Mouse (Mus musculus): Measurements from ENCODE around the gene Clec14a.

The Clec14a gene

DNA sequence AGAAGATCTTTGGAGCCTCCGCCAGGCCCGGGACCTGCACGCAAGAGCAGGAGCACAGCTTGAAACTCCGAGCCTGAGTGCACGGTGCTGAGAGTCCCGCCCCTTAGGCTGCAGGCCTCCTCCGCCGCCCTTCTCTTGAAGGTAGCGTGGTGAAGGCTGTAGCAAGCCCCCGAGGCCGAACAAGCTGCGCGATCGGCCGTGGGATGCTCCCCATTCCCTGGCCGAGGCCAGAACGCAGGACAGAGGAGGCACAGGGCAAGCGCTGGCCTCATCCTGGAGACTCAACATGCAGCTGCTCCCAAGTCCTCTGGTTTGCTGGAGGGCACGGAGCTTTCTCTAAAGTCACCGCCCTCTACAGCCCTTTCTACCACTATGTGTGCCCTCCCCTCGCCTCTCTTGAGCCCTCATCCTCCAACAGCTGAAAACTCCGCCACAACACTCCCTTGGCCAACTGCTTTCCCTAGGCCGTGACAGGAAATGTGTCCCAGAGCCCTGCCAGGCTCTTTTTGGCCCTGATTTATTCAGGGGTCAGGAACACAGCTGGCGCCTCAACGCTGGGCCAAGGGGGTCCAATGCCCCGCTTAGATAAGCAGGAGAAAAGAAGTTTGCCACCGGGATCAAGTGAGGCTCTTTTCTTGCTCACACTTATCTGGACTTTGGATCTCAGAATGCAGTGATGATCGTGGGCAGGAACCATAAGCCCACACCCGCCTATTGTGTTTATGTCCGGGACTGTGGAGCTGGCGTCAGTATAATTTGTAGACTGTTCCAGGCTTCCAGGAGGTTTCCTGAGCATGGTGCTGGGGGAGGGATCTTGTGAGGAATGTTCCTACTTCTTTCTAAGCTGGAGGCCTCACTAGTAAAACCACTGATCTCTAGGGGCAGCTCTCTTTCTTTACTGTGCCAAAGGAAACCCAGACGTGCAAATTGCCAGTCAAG lies at the start of gene Clec14a:
Gene Clec14a (minus strand): TSS at position 728 of the 939 bp plus-strand sequence.
- DNase-seq (ENCODE audit: inconsistent age in 2 of 2, low spot score in 1 of 2): peak; percentile 51 to 73

DNA sequence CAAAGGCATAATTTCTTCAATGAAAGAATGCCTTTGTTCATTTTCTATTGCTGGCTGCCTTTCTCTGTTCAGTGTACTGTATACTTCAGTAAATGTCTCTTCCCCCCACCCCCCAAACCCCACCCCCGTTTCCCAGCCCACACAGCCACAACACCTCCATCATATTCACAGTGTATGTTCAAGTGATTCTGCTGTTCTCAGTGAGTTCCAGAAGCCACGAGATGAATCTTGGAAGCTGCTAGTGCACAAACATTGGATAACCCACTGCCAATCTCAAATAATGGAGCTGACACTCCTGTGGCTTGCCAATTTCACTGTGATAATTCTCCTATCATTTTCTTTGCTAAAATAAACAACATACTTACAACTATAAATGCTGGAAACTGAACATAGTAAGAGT lies 38.7 kb upstream of the Clec14a start:
- DNase-seq (ENCODE audit: inconsistent age in 2 of 2, low spot score in 1 of 2): no peak

GRCm38 (mm10) chr12:58306402-58306801 lies 37.3 kb upstream of the Clec14a start:
- DNase-seq (ENCODE audit: inconsistent age in 2 of 2, low spot score in 1 of 2): peak; percentile 26 to 43

DNA sequence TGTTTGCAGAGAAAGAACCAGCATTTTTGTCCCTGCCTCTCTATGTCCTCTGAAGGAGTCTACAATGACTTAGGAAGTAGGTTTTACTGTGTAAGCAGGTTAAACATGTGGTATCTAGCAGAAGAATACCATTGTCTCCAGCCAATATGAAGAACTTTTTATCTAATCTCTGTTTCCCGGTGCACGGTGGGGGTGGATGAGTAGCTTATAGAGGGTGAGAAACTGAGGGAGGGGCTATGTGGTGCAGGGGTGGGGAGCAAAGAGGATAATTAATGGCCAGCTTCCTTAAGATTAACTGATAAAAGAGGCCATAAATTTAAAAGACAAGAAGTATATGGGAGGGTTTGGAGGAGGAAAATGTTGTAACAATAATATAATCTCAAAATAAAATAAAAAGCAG lies 36.5 kb upstream of the Clec14a start:
- no peak for DNase-seq (ENCODE audit: inconsistent age in 2 of 2, low spot score in 1 of 2)

DNA sequence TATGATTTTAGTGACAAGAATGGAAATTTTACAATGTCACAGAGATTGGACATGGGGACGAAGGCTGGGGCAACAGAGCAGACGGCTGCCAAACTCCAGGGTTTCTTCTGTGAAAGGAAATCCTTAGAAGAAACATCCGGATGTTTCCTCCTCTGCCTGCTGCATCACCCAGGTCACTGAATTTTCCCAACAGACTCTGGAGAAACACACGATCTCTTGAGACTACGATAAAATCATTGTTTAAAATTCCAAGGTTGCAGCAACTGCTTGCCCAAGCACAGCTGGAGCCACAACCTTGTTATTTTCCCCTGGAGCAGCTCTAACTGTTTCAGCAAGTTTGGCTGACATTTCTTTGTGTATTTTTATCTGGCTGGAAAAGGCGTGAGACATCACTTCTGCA lies 27.9 kb upstream of the Clec14a start:
- no peak for DNase-seq (ENCODE audit: inconsistent age in 2 of 2, low spot score in 1 of 2)

DNA sequence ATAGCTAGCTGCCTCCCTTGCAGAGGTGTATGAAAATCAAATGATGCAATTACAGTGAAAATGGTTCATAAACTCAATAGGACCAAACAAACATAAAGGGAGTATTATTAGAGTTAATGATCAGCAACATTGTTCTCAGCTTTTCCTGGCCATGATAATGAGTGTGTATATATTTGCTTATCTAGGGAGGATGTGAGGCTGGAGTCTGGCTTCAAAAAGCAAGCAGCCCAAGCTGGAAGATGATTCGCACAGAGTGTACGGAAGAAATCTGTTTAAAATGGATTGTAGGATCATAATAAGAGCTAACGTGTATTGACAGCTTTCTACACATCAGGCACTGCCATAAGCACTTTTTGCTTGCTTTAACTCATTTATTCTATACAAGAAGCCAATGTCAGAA lies 16.8 kb upstream of the Clec14a start:
- DNase-seq (ENCODE audit: inconsistent age in 2 of 2, low spot score in 1 of 2): no peak

DNA sequence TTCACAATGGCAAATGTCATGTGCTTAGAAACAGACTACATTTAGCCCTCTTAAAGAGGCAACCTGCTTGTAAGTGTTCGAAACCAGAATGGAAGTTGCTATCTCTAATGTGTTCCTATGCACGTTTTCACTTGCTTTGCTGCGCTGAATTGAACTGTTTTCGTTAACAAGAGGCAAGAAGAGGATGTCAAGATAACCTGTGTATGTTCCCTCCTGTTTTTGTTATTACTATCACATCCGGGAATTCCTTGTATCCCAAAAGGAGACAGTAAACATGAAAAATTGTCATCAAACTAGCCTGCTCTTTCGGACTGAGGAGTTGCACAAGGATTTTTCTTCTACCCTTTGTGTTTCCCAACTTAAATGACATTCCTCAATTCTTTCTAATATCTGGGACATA lies 1.4 kb upstream of the Clec14a start:
- DNase-seq (ENCODE audit: inconsistent age in 2 of 2, low spot score in 1 of 2): no peak

DNA sequence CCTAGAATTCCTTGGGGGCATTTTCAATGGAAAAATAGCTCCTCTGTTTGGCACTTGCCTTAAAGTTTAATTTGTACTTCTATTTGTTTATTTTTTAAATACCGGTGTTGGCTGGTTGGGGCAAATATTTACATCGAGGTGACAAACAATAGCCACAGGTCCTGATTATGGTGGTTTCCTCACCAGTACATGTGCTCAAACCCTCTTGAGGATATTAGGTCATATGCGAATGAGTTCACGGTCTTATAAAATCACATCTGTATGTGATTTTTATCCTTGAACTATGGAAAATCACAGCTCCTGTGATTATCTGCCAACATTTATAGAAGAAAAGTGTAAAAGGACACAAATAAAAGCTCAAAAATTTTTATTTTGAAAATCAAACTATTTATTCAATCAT lies 415 bp upstream of the Clec14a start:
- no peak for DNase-seq (ENCODE audit: inconsistent age in 2 of 2, low spot score in 1 of 2)

DNA sequence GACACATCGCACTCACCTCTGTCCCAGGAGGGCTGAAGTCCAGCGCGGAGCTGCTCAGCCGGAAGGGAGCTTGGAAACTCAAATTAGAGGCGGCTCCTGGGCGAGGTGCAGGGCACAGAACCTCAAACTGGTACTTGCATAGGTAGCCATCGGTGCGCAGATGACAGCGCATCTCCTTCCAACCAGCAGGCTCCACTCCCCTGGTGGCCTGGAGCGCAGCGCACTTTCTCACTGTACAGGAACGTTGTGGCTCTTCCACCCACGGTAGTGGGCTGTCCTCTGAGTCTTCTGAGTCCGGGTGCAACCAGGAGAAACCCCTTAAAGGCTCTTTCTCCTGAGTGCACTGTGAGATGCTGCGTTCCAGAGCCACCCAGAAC lies 916 bp downstream of the Clec14a start:
- peak in 1 of 2 experiments; percentile 5 for DNase-seq (ENCODE audit: inconsistent age in 2 of 2, low spot score in 1 of 2)

- DNase-seq (ENCODE audit: inconsistent age in 2 of 2, low spot score in 1 of 2): peak in 1 of 2 experiments; percentile 25
Observed at GRCm38 (mm10) chr12:58267779-58268178, 1.3 kb downstream of the Clec14a start.

DNA sequence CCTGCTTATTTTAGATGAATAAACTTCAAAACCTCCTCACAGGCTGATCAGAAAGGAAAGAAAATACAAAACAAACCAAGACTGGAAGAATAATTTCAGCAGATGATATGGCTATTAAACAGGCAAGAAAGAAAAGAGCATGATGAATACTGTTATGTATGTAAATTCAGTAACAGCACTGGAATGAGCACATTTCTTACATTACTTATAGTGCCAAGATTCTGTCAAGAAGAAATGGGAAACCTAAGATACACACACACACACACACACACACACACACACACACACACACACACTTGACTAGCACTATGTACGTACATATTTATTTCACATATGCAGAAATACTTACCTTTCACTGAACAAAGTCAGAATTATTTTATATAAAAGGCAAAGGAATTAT lies 17.2 kb downstream of the Clec14a start:
- no peak for DNase-seq (ENCODE audit: inconsistent age in 2 of 2, low spot score in 1 of 2)

- DNase-seq (ENCODE audit: inconsistent age in 2 of 2, low spot score in 1 of 2): no peak
Observed at GRCm38 (mm10) chr12:58232489-58232888, 36.6 kb downstream of the Clec14a start.

- DNase-seq (ENCODE audit: inconsistent age in 2 of 2, low spot score in 1 of 2): no peak
Observed at GRCm38 (mm10) chr12:58225644-58226043, 43.4 kb downstream of the Clec14a start.

- no peak for DNase-seq (ENCODE audit: inconsistent age in 2 of 2, low spot score in 1 of 2)
Observed at GRCm38 (mm10) chr12:58219078-58219477, 50.0 kb downstream of the Clec14a start.

GRCm38 (mm10) chr12:58216218-58216617 lies 52.9 kb downstream of the Clec14a start:
- no peak for DNase-seq (ENCODE audit: inconsistent age in 2 of 2, low spot score in 1 of 2)

Measured in adrenal gland, adult (tissue).